Mouse (Mus musculus) erythroblast, embryonic 14.5 days (primary cell): ENCODE measurements at regions not wholly inside any gene's neighbourhood (a gene's known extent, or its start where the extent isn't known, plus 50 kb on each side); places are given as distances from the start of the nearest gene placed in this dataset.

Experiments
- GATA1 ChIP-seq: IDR thresholded peaks from 2 replicates; pipeline ENCODE4 v1.6.1; 2012; ENCODE audit warnings: low read length, inconsistent platforms, mixed read lengths
- TAL1 ChIP-seq: IDR thresholded peaks from 3 replicates; pipeline ENCODE4 v1.6.1; 2012; ENCODE audit warnings: low read length, inconsistent platforms, mixed read lengths

GRCm38 (mm10) chr2:116980692-116981091, 102.2 kb downstream of the Tmco5 start:
- TF ChIP-seq GATA1 (no peak), TAL1 (no peak)
